Mouse (Mus musculus): ENCODE results near the gene Rps6kb1.

Gene Rps6kb1

GRCm38 (mm10) chr11:86544639-86545299 lies at the start of gene Rps6kb1, which contains the start of gene Tubd1:
Gene Rps6kb1, minus strand, starts transcription at chr11:86544805.
Gene Tubd1, plus strand, starts transcription at chr11:86544991.
- DNase-seq: peak; percentile 99 to 100

GRCm38 (mm10) chr11:86593443-86593842 lies 48.8 kb upstream of the Rps6kb1 start:
- no peak for DNase-seq

DNA sequence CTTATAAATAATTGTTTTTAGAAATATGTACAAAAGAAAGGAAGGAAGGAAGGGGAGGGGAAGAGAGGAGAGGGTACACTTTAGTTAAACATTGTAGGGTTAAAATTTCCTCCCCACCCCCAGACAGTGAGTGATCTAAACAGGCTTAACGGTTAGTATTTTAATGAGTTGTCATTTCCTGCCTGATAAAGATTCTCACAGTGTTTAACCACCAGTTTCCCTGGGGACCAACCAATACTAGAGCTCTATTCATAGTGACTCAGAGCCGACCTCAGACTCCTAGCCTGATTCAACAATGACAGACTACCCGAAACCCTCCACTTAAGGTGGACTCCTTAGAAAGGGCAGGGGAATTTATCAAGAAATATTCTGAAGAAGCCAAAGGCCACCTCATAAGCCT lies 48.4 kb upstream of the Rps6kb1 start:
- DNase-seq: no peak

DNA sequence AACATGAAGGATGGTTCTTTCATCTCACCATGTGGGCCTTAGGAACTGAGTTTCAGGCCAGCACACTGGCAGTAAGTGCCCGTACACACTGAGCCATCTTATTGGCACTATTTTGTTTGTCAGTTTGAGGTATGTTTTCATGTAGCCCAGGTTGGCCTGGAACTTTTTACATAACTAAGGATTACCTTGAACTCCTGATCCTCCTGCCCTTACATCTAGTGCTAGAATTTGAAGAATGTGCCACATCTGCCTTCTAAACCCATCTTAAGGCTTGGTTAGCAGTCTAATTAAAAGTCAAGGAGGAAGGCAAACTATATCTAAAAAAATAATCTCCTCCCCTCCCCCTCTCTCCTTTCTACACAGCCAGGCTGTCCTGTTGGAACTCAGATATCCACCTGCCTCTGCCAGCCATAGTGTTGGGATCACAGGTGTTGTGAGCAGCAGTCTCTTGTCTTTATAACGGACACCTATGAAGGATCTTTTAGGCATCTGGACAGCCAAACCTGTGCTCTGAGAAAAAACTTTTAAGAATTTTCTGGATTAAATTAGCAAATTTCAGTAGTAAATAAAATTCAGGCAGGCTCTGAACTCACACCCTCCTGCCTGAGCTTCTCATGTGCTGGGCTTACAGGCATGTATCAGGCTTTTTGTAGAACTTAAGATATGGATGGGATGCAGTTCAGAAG lies 47.5 kb upstream of the Rps6kb1 start:
- DNase-seq: no peak

GRCm38 (mm10) chr11:86591301-86591845 lies 46.8 kb upstream of the Rps6kb1 start:
- no peak for DNase-seq

- no peak for DNase-seq
Observed at GRCm38 (mm10) chr11:86590579-86590978, 46.0 kb upstream of the Rps6kb1 start.

GRCm38 (mm10) chr11:86590066-86590465 lies 45.5 kb upstream of the Rps6kb1 start:
- no peak for DNase-seq

- no peak for DNase-seq
Observed at GRCm38 (mm10) chr11:86588583-86589298, 44.1 kb upstream of the Rps6kb1 start.

- no peak for DNase-seq
Observed at GRCm38 (mm10) chr11:86587830-86588229, 43.2 kb upstream of the Rps6kb1 start.

- peak; percentile 87 to 91 for DNase-seq
Observed at GRCm38 (mm10) chr11:86586868-86587792, 42.5 kb upstream of the Rps6kb1 start.

GRCm38 (mm10) chr11:86586177-86586867 lies 41.7 kb upstream of the Rps6kb1 start:
- DNase-seq: peak; percentile 48 to 74

DNA sequence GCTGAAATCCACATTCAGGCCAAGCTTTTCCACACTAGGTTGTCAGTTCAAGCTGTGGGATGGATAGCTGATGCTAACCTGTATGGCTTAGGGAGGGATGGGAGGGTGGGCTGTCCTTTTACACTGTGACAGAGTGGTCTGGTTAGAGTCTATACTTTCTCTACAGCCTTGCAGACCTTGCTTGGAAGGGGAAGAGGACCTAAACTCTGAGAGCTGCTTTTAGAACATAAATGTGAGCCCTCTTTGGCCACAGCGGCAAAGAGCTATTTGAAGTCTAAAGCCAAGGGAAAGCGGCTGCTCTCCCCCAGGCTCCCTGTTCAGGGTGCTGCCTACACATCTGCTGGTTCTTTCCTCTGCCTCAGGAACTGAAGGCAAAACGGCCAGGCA lies 41.0 kb upstream of the Rps6kb1 start:
- DNase-seq: no peak

GRCm38 (mm10) chr11:86584898-86585597 lies 40.4 kb upstream of the Rps6kb1 start:
- DNase-seq: no peak

- DNase-seq: no peak
Observed at GRCm38 (mm10) chr11:86583990-86584897, 39.6 kb upstream of the Rps6kb1 start.

- no peak for DNase-seq
Observed at GRCm38 (mm10) chr11:86583313-86583825, 38.8 kb upstream of the Rps6kb1 start.

GRCm38 (mm10) chr11:86582543-86583260 lies 38.1 kb upstream of the Rps6kb1 start:
- no peak for DNase-seq

- no peak for DNase-seq
Observed at GRCm38 (mm10) chr11:86581943-86582542, 37.4 kb upstream of the Rps6kb1 start.

DNA sequence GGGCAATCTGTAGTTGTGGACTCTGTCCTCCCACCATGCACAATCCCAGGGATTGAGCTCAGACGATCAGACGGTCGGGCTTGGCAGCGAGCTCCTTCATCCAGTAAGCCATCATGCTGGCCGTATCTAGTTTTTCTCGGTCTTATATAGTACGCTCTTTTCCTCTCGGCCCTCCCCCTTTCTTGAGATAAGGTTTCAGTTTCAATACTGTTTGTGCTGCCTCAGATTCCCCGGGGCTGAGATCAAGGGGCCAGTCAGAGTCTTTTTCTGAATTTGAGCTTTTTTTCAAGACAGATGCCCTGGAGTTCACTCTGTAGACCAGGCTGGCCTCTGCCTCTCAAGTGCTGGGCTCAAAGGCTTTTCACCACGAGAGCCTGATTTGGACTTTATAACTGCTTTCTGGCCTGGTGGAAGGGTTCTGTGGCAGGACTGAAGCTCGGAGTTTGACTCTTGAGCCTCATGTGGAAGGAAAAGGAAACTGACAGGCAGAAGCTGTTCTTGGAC lies 36.7 kb upstream of the Rps6kb1 start:
- peak; percentile 62 to 82 for DNase-seq
